Mouse (Mus musculus) neural tube, embryonic 13.5 days (tissue): ENCODE measurements at regions not wholly inside any gene's neighbourhood (a gene's known extent, or its start where the extent isn't known, plus 50 kb on each side); places are given as distances from the start of the nearest gene placed in this dataset.

Experiments used
- ATAC-seq: fragments of 200-750 bp; cut with Nextera tagmentation; 2 replicates; pipeline ENCODE4 v1.8.0; 2017; ENCODE audit warnings: low read depth, mild to moderate bottlenecking, moderate TSS enrichment, moderate library complexity
- H3K27ac ChIP-seq: fragments of 300-500 bp; sonication (generic); replicated peaks from 2 replicates; pipeline ENCODE4 v1.5.1; 2015; ENCODE audit warnings: moderate library complexity, mild to moderate bottlenecking, inconsistent platforms
- H3K27me3 ChIP-seq: fragments of 300-500 bp; sonication (generic); 2 replicates; pipeline ENCODE4 v1.6.1; 2015; ENCODE audit warnings: mild to moderate bottlenecking, inconsistent platforms
- H3K36me3 ChIP-seq: fragments of 300-500 bp; sonication (generic); 2 replicates; pipeline ENCODE4 v1.6.1; 2015; ENCODE audit warnings: mild to moderate bottlenecking, inconsistent platforms
- H3K4me1 ChIP-seq: fragments of 300-500 bp; sonication (generic); replicated peaks from 2 replicates; pipeline ENCODE4 v1.6.1; 2015; ENCODE audit warnings: inconsistent platforms
- H3K4me2 ChIP-seq: fragments of 300-500 bp; sonication (generic); 2 replicates; pipeline ENCODE4 v1.6.1; 2015; ENCODE audit warnings: inconsistent platforms, mild to moderate bottlenecking, moderate library complexity
- H3K4me3 ChIP-seq: fragments of 300-500 bp; sonication (generic); 2 replicates; pipeline ENCODE4 v1.5.1; 2015; ENCODE audit warnings: mild to moderate bottlenecking, inconsistent platforms
- H3K9ac ChIP-seq: fragments of 300-500 bp; sonication (generic); 2 replicates; pipeline ENCODE4 v1.6.1; 2015; ENCODE audit warnings: moderate library complexity, mild to moderate bottlenecking, inconsistent platforms
- H3K9me3 ChIP-seq: fragments of 300-500 bp; sonication (generic); 2 replicates; pipeline ENCODE4 v1.6.1; 2016; ENCODE audit warnings: inconsistent platforms
- WGBS: fragments of 180-500 bp; shearing (Covaris S2); methylation state at CpG from one replicate; pipeline ENCODE4 v1.1.7; 2015; 5-methylcytosine and 5-hydroxymethylcytosine counted together

DNA sequence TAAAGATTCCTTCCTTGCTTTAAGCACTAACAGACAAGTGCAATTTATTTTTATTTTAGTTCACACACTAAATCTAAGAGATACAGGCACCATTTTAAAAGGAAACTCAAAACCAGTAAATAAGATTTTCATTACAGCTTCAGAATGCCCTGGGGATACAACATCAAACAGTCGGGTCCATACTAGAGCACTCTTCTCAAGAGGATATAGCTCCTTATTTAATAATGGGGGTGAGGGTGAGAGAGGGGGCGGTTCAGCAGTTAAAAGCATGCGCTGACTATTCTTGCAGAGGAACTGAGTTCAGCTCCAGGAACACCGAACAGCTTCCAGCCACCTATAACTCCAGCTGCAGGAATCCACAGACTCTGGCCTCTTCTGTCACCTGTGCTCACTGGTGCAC lies 164.2 kb downstream of the Twistnb start:
- Histone ChIP-seq H3K36me3 (no peaks in the 10 kb centered on the region), H3K4me2 (no peak overlapping the region), H3K9ac (no peak overlapping the region), H3K4me3 (no peak overlapping the region), H3K4me1 (peaks cover 10% of the 10 kb centered on the region), H3K27ac (no peak overlapping the region), H3K27me3 (no peaks in the 10 kb centered on the region), H3K9me3 (no peaks in the 10 kb centered on the region)
- WGBS: 52% methylated on average over 4 of the region's 4 CpGs
- ATAC-seq: no peak

DNA sequence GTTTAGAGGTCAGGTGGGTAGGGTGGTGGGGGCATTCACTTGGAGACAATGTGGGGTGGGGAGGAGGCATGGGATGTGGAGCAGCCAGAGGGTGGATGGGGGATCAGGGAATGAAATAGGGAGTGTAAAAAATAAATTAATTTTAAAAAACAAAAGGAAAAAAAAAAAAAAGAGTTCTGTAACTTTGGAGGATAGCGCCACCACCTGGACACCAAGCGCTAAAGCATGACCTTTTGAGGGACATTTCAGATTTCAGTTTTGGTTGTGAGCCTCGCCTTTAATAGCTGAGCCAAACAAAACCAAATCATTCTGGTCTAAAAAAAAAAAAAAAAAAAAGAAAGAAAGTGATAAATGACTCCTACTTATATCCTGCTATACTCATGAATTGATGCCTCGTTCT lies 176.0 kb downstream of the Twistnb start:
- H3K9me3 ChIP-seq: no peaks in the 10 kb centered on the region
- H3K4me1 ChIP-seq: no peaks in the 10 kb centered on the region
- no peak overlapping the region for H3K9ac ChIP-seq
- no peaks in the 10 kb centered on the region for H3K27me3 ChIP-seq
- no peaks in the 10 kb centered on the region for H3K36me3 ChIP-seq
- no peak overlapping the region for H3K4me3 ChIP-seq
- H3K4me2 ChIP-seq: no peak overlapping the region
- WGBS: 62% methylated on average over 4 of the region's 4 CpGs
- no peak for ATAC-seq
- no peak overlapping the region for H3K27ac ChIP-seq

DNA sequence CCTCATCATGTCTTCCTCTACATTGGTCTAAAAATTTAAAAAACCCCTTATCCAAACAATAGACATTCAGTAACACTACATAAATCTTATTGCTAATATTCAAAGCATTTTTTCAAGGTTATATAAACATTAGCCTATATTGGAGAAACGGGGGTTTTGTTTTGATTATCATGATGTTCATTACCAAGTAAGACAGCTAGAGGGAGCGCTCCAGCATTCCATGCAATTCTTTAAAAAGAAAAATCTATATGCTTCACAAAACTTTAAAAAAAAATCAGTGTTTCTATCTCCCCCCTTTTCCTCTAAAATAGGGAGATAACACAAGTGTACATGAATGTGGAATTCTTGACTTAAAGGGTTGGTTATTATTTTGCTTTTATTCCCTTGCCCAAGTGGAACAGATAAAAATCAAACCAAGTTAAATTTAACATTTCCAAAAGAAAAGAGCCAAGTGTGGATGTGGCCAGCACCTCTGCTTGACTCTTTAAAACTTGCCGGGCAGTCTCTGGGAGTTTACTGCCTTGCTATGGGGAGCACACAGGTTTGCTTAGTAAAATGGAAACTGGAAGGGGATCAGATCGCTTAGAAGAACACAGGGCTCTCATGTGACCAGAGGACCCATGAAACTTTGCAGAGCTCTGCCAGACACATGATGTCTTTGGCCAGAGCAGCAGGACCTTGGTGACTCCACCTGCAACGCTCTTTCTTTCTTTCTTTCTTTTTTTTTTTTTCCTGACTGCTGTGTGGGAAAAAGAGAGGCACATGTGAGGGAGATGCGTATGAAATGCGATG lies 178.6 kb downstream of the Twistnb start:
- no peak overlapping the region for H3K27ac ChIP-seq
- WGBS: 74% methylated on average over 7 of the region's 7 CpGs
- no peaks in the 10 kb centered on the region for H3K4me1 ChIP-seq
- no peak overlapping the region for H3K4me3 ChIP-seq
- H3K9ac ChIP-seq: no peak overlapping the region
- no peak for ATAC-seq
- no peak overlapping the region for H3K4me2 ChIP-seq
- no peaks in the 10 kb centered on the region for H3K36me3 ChIP-seq
- no peaks in the 10 kb centered on the region for H3K9me3 ChIP-seq
- H3K27me3 ChIP-seq: no peaks in the 10 kb centered on the region

DNA sequence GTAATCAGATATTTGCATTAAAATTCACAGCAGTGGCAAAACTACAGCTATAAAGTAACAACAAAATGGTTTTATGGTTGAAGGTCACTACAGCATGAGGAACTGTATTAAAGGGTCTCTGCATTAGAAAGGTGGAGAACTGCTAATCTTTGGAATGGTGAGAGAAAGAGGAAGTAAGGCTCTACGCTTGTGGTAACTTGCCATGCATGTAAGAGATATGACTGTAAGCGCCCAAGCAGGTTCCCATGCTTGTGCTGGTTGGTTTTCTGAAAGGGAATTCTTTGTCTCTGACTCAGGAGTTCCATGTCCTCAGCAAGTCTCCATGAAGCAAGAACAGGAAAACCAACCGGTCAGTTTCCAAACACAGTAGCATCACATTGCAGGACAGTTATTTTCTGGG lies 182.9 kb downstream of the Twistnb start:
- WGBS: 77% methylated on average over 3 of the region's 3 CpGs
- no peak overlapping the region for H3K27ac ChIP-seq
- no peak overlapping the region for H3K4me3 ChIP-seq
- no peak for ATAC-seq
- H3K9me3 ChIP-seq: no peaks in the 10 kb centered on the region
- H3K4me1 ChIP-seq: no peaks in the 10 kb centered on the region
- no peak overlapping the region for H3K9ac ChIP-seq
- H3K27me3 ChIP-seq: no peaks in the 10 kb centered on the region
- H3K36me3 ChIP-seq: no peaks in the 10 kb centered on the region
- H3K4me2 ChIP-seq: no peak overlapping the region

DNA sequence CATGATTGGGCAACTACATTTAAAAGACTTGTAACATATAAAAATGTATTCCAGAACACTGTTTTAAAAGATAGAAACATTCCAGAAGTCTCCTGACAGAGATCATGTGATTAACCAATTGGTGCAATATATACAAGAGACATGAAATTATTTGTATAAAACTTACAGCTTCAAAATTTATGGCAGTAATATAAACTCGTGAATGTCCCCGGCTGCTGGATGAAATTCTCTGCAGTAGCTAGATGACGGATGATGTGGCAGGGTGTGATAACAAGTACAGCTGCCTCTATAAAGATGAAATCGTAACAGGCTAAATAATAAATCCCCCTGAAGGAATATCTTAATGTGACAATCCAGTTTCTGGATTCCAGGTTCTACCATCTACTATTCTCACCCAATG lies 191.0 kb downstream of the Twistnb start:
- 58% methylated on average over 4 of the region's 4 CpGs for WGBS

DNA sequence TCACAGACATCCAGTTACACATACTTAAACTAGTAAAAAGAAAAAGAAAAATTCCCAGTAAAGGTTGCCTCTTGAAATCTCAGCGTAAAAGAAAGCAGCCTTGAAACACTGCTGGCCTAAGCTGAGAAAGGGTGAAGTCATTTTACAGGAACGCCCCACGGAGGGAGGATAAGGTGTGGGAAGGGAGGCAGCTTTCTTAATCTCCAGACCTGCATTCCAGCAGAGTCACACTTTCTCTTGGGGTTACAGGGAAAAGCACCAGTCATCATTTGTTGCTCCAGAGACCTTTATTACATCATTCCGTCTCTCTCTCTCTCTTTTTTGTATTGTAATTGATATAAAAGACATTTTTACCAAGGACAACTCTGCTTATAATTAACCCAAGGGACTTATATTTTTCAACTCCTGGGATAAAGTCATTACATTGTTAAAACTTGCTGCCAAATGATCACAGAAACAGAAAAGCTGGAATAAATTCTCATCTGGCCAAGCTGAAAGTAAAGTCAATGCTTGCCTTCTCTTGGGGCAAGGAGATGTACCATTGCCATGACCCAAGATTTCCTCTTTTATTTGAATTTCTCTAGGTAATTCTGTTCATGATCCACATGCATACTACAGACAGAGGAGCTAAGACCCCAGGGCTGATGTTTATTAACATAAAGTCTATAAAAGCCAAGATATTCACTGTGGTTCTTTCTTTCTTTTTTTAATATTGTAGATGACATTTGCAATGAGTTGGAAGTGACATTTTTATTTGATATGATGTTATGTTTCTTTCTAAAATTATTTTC lies 196.9 kb downstream of the Twistnb start:
- 74% methylated on average over 4 of the region's 4 CpGs for WGBS
- no peak for ATAC-seq
- H3K27me3 ChIP-seq: no peaks in the 10 kb centered on the region

More for the DNA sequence above, 191.0 kb downstream of the Twistnb start:
- Histone ChIP-seq H3K4me3 (no peak overlapping the region), H3K9me3 (no peaks in the 10 kb centered on the region), H3K4me2 (no peak overlapping the region), H3K9ac (no peak overlapping the region), H3K36me3 (no peaks in the 10 kb centered on the region), H3K4me1 (no peaks in the 10 kb centered on the region), H3K27me3 (no peaks in the 10 kb centered on the region), H3K27ac (no peak overlapping the region)
- ATAC-seq: peak; percentile 19; the same call in 1 of the 2 replicates

DNA sequence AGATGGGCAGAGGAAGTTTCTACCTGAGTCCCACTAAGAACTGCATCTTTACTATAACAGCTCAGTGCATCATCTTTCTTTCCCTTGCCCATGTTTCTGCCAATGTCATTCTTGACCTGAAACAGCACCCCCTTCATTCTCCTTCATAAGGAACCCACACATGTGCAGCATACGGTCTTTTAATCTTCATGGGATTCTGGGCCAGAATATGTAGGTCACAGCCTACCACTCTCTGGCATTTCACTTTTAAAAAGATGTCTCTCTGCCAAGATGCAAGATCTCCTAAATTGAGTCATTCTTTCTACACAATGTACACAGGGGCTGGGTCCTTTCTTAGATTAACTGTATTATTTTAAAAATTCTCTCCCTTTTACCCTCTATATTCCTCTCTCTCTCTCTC lies 223.2 kb downstream of the Twistnb start:
- no peak overlapping the region for H3K4me2 ChIP-seq
- no peaks in the 10 kb centered on the region for H3K27me3 ChIP-seq
- H3K36me3 ChIP-seq: no peaks in the 10 kb centered on the region
- no peak overlapping the region for H3K4me3 ChIP-seq
- no peaks in the 10 kb centered on the region for H3K4me1 ChIP-seq
- 81% methylated on average over 1 of the region's 1 CpGs for WGBS
- no peak overlapping the region for H3K27ac ChIP-seq
- H3K9ac ChIP-seq: no peak overlapping the region
- ATAC-seq: no peak
- H3K9me3 ChIP-seq: no peaks in the 10 kb centered on the region

More for the DNA sequence above, 196.9 kb downstream of the Twistnb start:
- no peaks in the 10 kb centered on the region for H3K9me3 ChIP-seq
- no peak overlapping the region for H3K27ac ChIP-seq
- H3K4me2 ChIP-seq: no peak overlapping the region
- H3K36me3 ChIP-seq: no peaks in the 10 kb centered on the region
- H3K4me3 ChIP-seq: no peak overlapping the region
- H3K9ac ChIP-seq: no peak overlapping the region
- no peaks in the 10 kb centered on the region for H3K4me1 ChIP-seq

DNA sequence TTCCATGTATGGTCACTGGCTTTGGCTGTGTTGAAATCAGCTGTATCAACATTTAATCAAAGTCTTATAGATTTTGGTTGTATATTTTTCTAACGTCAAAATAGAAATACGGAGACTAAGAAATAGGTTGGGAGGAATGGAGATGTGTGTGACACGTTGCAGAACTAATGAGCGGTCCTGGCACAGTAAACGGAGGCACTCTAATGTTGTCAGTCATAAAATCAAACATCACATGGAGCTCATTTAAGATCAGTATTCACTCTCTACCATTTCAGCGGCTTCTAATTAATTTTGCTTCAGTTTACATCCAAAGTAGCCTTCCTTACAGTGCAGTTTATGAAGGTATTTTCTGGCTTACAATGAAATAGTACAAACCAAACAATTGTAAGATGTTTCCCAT lies 246.1 kb downstream of the Twistnb start:
- ATAC-seq: no peak

DNA sequence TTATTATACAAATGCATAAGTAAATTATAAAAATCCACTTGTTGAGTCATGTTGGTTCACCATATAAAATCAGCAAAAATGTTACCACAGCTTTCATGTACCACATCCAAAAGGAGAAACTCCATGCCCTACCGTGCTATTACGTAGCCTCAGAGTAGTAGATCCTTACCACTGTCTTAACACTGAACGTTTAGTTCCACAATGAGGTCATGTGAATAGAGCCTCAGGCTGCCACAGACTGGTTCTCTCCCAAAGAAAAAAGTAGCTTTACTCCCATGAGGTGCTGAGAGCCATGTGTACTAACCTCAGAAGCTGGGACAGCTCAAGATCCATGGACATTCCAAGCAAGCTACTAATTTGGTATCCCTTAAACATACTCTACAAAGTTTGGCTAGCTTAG lies 235.4 kb upstream of the Ferd3l start:
- Histone ChIP-seq H3K27me3 (no peaks in the 10 kb centered on the region), H3K9me3 (no peaks in the 10 kb centered on the region), H3K4me3 (no peak overlapping the region), H3K27ac (no peak overlapping the region), H3K36me3 (no peaks in the 10 kb centered on the region), H3K9ac (no peak overlapping the region), H3K4me1 (no peaks in the 10 kb centered on the region), H3K4me2 (no peak overlapping the region)
- 86% methylated on average over 3 of the region's 3 CpGs for WGBS
- no peak for ATAC-seq

More for the DNA sequence above, 246.1 kb downstream of the Twistnb start:
- Histone ChIP-seq H3K9ac (no peak overlapping the region), H3K4me2 (no peak overlapping the region), H3K4me1 (no peaks in the 10 kb centered on the region), H3K36me3 (no peaks in the 10 kb centered on the region), H3K27me3 (no peaks in the 10 kb centered on the region), H3K4me3 (no peak overlapping the region), H3K27ac (no peak overlapping the region), H3K9me3 (no peaks in the 10 kb centered on the region)
- WGBS: 77% methylated on average over 6 of the region's 6 CpGs

DNA sequence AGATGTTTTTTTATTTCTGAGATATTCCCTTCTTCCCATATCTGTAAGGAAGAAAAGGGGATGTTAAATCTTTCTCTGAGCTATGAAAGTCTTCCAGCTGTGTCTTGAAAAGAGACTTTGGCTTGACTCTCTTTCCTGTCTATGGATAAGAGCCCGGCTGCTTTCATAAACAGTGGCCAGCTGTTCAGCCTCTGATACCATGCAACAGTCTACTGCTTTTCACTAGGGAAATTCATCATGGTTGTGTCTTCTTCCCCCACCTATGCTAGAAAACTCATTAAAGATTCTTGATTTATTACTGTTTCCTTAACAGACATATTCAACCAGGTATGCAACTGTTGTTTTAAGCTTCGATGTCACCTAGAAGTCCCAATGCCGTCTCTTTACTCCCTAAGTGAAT lies 213.8 kb upstream of the Ferd3l start:
- Histone ChIP-seq H3K27me3 (no peaks in the 10 kb centered on the region), H3K9me3 (no peaks in the 10 kb centered on the region), H3K4me1 (peaks cover 16% of the 10 kb centered on the region), H3K4me2 (no peak overlapping the region), H3K9ac (no peak overlapping the region), H3K27ac (no peak overlapping the region), H3K36me3 (no peaks in the 10 kb centered on the region), H3K4me3 (no peak overlapping the region)
- no peak for ATAC-seq
- 72% methylated on average over 3 of the region's 3 CpGs for WGBS

DNA sequence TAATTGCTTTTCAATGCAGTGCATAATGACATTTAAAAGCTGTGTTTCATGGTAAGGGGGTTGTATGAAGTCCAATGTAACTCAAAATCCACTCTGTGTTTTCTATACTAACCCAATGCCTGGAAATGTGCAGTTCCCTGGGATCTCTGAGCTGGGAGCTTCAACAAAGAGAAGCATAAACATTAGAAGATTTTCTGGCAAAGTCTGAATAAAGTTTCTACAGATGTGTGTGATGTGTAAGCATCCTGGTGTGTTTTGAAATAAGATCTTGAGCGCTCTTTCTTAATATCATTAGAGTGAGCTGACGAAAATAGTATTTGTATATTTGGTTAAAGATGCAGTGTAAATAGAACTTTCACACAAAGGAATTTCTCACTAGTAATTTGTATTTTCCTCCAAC lies 212.2 kb upstream of the Ferd3l start:
- Histone ChIP-seq H3K4me3 (no peak overlapping the region), H3K4me1 (peaks cover 16% of the 10 kb centered on the region), H3K27me3 (no peaks in the 10 kb centered on the region), H3K9me3 (no peaks in the 10 kb centered on the region), H3K36me3 (no peaks in the 10 kb centered on the region), H3K4me2 (no peak overlapping the region), H3K9ac (no peak overlapping the region), H3K27ac (no peak overlapping the region)
- ATAC-seq: no peak
- 84% methylated on average over 2 of the region's 2 CpGs for WGBS

DNA sequence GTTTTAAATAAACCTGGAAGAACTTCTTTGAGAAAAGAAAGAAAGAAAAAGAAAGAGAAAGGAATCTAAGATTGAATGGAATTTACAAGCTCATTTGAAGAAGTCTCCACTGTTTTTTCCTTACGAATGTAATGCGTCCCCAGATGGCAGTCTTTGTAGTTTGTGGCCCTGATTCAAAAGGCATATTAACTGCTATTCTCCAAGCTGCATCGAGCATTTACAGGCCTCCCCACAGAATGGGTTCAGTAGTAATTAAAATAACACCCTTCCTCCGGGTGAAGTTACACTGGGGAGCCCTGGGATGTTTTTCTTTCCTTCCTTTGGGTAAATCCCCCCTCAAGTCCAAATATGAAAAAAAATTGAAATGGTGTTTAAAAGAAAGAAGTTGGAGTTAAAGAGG lies 211.2 kb upstream of the Ferd3l start:
- H3K9me3 ChIP-seq: no peaks in the 10 kb centered on the region
- no peak overlapping the region for H3K9ac ChIP-seq
- no peak overlapping the region for H3K4me2 ChIP-seq
- peaks cover 16% of the 10 kb centered on the region for H3K4me1 ChIP-seq
- ATAC-seq: no peak
- H3K27ac ChIP-seq: no peak overlapping the region
- no peaks in the 10 kb centered on the region for H3K36me3 ChIP-seq
- H3K4me3 ChIP-seq: no peak overlapping the region
- WGBS: 13% methylated on average over 4 of the region's 4 CpGs
- no peaks in the 10 kb centered on the region for H3K27me3 ChIP-seq
